Mouse (Mus musculus) lung, postnatal 25 days (tissue): ENCODE measurements around the gene Bcl2l1.

ENCODE experiments used
- DNase-seq: peaks from one replicate; pipeline ENCODE4 v3.0.0; 2022; ENCODE audit warnings: low spot score

Gene Bcl2l1

GRCm38 (mm10) chr2:152772231-152772630 is 59.3 kb downstream of the Bcl2l1 start:
- DNase-seq = no peak

GRCm38 (mm10) chr2:152771571-152771970 is 60.0 kb downstream of the Bcl2l1 start:
- DNase-seq = no peak

DNA sequence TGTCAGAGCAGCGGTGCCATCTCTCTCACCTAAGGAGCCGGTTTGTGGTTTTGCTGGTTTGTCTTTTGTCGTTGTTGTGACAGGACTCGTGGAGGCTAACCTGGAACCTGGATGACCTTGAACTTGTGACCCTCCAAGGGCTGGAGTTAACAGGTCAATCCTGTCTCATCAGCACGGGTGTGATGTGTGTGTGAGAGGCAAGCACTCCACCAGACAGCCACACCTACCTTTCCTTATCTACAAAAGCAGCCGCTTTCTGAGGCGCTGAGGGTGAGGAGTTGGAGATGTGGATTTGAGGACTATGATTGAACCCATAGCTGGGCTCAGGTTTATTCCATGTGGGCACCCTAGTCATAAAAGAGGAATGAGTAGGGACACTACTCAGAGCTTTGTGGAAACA is 61.9 kb downstream of the Bcl2l1 start:
- DNase-seq = no peak

DNA sequence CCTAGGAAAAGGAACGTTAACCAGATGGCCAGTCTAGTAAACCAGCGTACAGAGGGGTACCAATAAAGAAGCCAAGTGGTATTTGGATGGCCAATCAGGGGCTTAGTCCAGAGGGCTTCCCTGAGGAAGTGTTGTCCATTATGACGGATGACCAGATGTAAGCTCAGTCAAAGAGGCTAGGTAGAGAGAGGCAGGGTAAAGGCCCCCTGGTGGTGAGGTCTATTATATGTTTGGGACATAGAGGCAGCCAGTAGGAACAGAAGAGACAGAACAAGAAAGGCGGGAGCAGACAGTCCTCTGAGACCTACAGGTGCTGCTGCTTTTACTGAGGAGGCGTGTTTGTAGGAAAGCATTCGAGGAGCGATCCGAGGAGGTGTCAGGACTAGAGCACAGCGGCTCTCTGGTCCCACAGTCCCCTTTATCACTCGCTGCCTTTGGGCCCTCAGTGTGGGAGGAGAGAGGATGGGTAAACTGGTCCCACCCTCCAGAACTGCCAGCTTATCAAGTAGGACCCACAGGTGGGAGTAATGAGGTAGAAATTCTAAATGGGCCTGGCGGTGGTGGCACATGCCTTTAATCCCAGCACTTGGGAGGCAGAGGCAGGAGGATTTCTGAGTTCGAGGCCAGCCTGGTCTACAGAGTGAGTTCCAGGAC is 63.8 kb downstream of the Bcl2l1 start:
- DNase-seq = peak; percentile 81

DNA sequence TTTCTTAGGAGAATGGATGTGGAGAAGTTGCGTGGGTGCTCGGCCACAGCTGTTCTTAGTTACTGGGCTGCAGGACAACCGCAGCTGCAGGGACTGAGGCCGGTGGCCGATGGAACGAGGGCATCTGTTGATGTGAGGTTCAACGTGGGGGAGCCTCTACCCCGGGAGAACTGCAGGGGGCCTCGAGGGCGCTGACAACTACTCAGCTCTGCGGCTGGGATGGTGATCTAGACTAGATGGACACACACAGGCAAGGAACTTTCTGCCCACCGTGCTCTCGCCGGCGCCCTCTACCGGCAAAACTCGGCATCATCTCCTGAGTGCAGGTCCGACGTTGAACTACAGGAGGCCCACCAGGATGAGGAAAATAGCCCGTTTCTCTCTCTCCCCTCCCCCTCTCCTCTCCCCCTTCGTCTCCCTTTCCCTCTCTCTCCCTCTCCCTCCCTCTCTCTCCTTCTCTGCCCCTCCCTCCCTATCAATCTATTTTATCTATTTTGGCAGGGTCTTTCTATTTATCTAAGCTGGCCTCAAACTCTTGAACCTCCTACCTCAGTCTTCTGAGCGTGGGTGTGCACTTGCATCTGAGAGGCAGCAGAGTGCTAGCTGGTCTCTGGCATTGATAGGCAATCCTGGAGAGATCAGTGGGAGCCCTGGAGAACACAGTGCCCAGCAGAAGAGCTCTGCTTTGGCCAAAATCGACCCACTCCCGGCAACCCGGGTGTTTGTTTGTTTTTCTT is 65.0 kb downstream of the Bcl2l1 start:
- peak; percentile 93 for DNase-seq

- peak; percentile 65 for DNase-seq
Observed at GRCm38 (mm10) chr2:152765045-152765674, 66.4 kb downstream of the Bcl2l1 start.

GRCm38 (mm10) chr2:152764172-152765044 is 67.1 kb downstream of the Bcl2l1 start:
- DNase-seq = peak; percentile 41

GRCm38 (mm10) chr2:152763310-152763709 is 68.2 kb downstream of the Bcl2l1 start:
- DNase-seq = no peak

GRCm38 (mm10) chr2:152758351-152758750 is 73.2 kb downstream of the Bcl2l1 start:
- no peak for DNase-seq

DNA sequence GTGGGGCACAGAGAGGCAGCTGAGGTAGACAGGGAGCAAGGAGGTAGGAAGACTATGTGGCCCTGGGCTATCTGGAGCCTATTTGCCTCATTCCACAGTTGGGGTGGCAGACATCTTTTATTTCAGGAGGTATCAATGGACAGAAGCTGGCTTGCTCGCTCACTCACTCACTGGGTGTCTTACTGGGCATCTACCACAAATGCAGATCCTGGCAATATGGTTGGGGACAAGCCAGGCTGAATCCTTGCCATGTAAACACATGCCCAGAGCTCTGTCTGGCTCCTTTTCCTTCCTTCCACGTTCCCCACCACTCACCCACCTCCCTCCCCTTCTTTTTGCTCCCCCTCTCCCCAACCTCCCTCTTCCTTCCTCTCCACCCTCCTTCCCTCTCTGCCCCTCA is 74.0 kb downstream of the Bcl2l1 start:
- no peak for DNase-seq

DNA sequence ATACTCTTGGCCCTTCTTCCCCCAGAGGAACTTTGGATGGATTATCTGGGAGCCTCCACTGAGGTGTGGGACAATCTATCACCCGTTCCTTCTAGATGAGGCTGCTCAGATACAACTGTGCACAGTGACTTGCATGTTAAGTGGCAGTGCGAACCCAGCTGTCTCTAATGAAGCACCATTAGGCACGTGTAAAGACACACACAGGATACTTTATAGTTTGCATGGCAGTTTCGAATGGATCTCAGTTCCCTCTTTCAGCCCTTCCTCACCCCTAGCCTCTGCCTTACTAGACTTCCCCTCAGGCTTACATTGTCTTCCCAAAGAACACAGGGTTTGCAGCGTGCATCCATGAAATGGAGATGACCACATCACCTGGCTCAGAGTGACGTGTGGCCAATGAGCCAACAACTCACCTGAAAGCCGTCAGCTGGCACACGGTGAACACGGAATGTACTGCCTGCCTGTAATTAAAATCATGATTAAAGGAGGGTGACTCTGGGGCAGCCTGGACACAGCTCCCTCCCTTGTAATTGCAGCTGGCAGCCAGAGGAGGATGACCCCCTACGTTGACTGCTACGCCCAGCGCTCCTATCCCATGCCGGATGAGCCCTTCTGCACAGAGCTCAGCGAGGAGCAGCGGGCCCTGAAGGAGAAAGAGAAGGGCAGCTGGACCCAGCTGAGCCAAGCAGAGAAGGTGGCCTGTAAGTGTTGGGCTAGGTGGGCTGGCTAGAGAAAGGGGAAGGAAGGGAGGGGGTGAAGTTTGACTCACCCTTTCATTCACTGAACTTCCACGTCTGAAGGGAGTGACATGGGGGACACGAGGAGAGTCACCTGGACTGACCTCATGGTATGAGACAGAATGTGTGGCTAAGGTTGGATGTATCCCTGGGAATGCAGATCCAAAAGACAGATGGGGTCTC is 74.8 kb downstream of the Bcl2l1 start:
- DNase-seq = no peak

DNA sequence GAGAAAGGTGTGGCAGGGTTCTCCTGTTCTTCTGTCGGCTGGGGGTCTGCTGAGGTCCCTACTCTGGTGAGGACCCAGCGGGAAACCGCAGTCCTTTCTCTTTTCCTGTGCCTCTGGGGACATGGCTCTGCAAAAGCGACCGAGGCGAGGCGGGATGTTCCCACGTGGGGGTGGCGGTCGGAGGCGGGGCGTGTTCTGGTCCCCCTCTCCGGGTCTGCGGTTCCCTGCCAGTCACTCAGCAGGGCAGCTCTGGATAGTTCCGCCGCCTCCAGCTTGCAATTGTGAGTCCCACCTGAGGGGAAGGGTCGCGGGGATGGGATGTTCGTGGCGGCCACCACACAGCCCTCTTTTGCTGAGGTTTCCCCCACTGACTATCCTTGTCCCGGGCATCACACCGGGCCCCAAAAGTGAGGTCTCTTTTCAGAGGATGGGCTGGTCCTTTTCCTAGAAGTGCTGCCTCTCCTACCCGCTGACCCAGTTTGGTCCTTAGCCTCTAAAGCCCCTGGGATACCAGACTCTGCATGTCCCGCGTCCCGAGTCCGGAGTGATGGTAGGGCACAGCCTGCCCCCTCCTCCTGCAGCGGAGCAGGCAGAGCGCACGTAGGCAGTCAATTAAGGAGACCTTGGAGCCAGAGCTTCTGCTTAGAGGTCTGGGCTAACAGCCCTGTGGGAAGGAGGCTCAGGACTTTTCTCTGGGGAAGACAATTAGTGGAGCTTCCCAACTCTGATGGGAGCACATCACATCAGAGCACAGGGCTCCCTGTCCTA is 77.4 kb downstream of the Bcl2l1 start, which contains the start of gene Cox4i2:
TSS of gene Cox4i2 (plus strand) at position 230 of the 768 bp plus-strand sequence.
- DNase-seq = peak; percentile 24

GRCm38 (mm10) chr2:152742435-152742834 is 89.1 kb downstream of the Bcl2l1 start:
- peak; percentile 74 for DNase-seq

GRCm38 (mm10) chr2:152741153-152742041 is 90.1 kb downstream of the Bcl2l1 start:
- DNase-seq = peak; percentile 92

DNA sequence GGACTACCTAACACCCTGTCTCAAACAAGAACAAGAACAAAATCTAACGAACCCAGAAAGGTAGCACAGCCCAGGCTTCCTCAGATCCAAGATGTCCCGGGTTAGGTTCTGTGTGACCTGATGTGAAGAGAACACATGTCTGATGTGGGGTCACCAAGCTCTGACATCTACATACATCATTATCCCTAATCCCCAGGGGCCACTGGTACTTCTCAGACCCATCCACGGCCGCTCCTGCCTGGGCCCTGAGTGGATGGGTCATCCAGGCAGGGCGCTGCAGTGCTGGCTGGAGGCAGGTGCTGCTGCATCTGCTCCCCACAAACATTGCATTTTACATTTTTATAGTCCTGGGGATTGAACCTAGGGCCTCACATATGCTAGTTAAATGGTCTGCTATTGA is 91.0 kb downstream of the Bcl2l1 start:
- DNase-seq = no peak

- peak; percentile 70 for DNase-seq
Observed at GRCm38 (mm10) chr2:152739842-152740260, 91.7 kb downstream of the Bcl2l1 start.

DNA sequence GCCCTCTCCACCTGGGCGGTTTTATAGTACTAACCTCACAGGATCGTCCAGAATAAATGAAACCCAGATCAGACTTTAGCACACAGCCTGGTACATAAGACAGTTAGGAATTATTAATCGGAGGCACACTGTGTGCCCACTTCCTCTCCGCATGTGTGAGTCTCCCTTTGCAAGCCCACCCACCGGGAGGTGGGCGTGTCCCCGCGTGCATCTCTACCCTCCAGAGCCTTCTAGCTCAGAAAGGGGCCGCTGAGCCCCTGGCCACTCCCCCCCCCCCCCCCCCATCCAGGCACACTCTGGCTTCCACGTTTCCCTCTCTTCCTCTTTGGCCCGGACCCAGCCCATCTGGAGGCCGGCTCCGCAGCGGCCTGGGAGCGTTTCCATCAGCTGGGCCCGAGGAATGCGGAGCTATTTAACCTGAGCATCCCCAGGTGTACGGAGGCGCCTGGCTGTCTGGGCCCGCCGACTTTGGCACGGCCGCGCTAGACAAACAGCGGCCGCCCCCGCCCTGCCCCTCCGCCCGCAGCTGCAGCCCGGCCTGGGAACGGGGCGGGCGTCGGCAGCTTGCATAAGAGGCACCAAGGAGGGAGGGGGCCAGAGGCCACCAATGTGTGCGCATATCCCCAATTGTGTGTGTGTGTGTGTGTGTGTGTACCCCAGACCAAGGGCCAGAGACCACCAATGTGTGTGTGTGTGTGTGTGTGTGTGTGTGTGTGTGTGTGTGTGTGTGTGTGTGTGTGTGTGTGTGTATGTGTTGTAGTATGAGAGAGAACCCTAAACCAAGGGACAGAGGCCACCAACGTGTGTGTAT is 92.3 kb downstream of the Bcl2l1 start:
- DNase-seq = peak; percentile 78

DNA sequence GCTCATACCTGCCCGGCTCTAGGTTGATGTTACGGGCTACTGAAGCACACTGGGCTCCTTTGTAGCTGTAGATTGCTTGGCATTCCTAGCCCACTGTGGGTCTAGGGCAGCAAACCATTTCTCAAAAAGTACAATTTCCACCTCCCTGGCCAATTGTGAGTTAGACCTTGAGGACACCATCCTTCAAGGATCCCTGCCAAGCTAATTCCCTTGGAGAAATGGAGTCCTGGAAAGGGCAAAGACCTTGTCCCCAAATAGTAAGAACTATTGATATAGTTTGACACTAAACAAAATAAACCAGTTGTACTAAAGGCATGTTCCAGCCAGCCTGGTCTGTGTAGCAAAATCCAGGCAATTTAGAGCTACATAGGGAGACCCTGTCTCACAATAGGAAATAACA is 93.2 kb downstream of the Bcl2l1 start:
- DNase-seq = no peak
